Mouse (Mus musculus) brain, adult 2 months (tissue): ENCODE measurements at regions not wholly inside any gene's neighbourhood (a gene's known extent, or its start where the extent isn't known, plus 50 kb on each side); places are given as distances from the start of the nearest gene placed in this dataset.

Experiments used
- DNase-seq: peaks from one replicate; pipeline ENCODE4 v3.0.0; 2011; ENCODE audit warnings: low read depth, low spot score

DNA sequence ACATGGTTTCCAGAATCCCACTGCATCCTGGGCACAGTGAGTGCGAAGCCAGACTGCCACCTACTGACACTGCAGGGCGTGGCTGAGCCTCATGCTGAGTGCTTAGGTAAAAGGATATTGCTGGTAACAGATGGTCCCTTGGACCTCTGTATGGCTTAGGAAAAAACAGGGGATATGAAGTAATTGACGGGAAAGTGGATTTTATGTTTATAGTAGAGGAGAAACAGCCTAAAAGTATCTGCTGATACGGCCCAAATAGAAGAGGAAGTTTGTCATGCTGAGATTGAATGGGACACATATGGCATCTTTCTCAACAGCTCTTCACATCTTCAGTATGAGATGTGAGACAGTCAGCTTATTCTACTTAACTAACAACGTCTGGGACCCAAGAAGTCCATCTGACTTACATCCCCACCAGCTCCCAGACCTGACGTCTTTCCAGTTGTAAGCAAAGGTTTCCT is 182.1 kb downstream of the Rap2a start:
- DNase-seq = peak; percentile 76

- DNase-seq = no peak
Observed at GRCm38 (mm10) chr14:120661111-120661510, 182.9 kb downstream of the Rap2a start.

GRCm38 (mm10) chr14:120669665-120670064 is 191.4 kb downstream of the Rap2a start:
- peak; percentile 68 for DNase-seq

GRCm38 (mm10) chr14:120675752-120676151 is 197.5 kb downstream of the Rap2a start:
- DNase-seq = peak; percentile 50

DNA sequence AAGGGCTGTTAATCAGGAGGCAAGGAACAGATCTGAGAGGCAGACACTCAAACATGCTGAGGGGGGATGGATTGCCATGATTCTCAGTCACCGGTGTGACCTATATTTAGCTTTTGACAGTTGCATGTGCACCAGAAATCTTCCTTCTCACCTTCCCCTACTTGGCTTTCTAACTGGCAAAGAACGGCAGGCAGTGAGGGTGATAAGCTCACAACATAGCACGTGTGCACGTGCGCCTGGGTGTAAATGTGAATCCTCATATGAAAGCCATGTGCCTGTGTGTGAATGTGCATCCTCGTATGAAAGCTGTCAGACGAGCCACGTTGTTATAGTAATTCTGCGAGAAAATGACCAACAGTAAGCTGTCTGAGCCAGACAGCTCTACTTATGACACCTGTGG is 200.3 kb downstream of the Rap2a start:
- DNase-seq = peak; percentile 52

GRCm38 (mm10) chr14:120679072-120679471 is 200.8 kb downstream of the Rap2a start:
- DNase-seq = peak; percentile 77

DNA sequence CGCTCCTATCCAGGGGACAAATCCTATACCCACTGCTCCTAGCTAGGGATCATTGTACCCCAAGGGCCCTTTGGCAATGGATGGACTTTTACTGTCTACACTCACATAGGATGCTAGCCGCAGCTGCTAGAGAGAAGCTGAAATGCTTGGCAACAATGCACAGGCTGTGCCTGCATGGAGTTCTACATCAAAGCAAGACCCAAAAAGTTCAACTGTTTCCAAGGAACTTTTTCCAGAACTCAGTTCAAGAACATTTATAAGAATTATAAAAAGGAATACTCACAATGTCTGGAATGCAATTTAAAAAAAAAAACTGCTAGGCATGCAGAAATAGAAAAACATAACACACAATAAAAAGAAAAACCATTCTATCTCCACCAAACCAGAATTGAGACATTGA is 202.0 kb downstream of the Rap2a start:
- no peak for DNase-seq

- peak; percentile 59 for DNase-seq
Observed at GRCm38 (mm10) chr14:120685263-120685662, 207.0 kb downstream of the Rap2a start.

DNA sequence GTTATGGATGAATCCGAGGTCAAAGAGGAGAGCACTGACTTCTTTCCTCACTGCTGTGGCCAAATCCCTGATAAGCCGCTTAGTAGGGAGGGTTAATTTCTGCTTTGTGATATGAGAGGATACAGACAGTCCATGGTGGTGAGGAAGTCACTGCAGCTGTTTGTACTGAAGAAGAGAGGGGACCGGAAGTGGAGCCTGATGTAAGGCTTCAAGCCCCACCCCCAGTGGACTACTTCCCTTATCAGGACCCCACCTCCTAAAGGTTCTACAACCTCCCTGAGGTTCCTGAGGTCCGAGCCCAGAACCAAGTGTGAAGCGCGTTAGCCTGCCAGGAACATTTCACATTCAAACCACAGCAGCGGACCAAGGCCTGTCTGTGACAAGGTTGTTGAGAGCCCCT is 207.6 kb downstream of the Rap2a start:
- no peak for DNase-seq

- no peak for DNase-seq
Observed at GRCm38 (mm10) chr14:120686751-120687150, 208.5 kb downstream of the Rap2a start.

GRCm38 (mm10) chr14:120699378-120699777 is 211.6 kb upstream of the Ipo5 start:
- DNase-seq = no peak

- no peak for DNase-seq
Observed at GRCm38 (mm10) chr14:120705301-120705801, 205.7 kb upstream of the Ipo5 start.

DNA sequence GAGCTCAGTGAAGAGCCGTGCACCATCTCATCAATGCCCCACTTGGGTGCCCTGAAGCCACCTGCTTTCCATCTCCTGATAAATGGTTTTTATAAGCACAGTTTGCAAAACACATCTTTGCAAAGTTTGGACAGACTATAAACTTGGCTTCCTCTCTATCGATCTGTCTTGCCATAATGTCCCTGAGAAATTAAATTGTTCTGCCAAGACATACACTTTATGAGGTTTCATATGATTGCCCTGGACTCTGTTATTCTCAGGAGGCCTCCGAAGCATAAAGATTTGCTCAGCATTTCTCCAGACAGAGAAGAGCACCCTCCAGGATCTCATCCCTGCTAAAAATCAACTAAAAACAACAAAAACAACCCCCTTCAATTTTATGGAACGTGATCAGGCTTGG is 200.2 kb upstream of the Ipo5 start:
- no peak for DNase-seq

- no peak for DNase-seq
Observed at GRCm38 (mm10) chr14:120720464-120721445, 190.3 kb upstream of the Ipo5 start.

- DNase-seq = peak; percentile 28
Observed at GRCm38 (mm10) chr14:120721593-120722461, 189.2 kb upstream of the Ipo5 start.

GRCm38 (mm10) chr14:120722546-120723112 is 188.4 kb upstream of the Ipo5 start:
- no peak for DNase-seq

- no peak for DNase-seq
Observed at GRCm38 (mm10) chr14:120728107-120728506, 182.9 kb upstream of the Ipo5 start.

GRCm38 (mm10) chr14:120730226-120730625 is 180.8 kb upstream of the Ipo5 start:
- no peak for DNase-seq

- peak; percentile 27 for DNase-seq
Observed at GRCm38 (mm10) chr14:120731679-120732281, 179.2 kb upstream of the Ipo5 start.

GRCm38 (mm10) chr14:120732400-120733138 is 178.5 kb upstream of the Ipo5 start:
- DNase-seq = peak; percentile 87
